Mouse (Mus musculus) erythroblast, adult 5-6 weeks (primary cell): ENCODE measurements around the gene Enthd1. TPM values are rescaled to one million over a fixed set of nuclear protein-coding genes. Genes with fewer than 3 reads are reported as not detected.
"Not testable (repeated sequence)": the region's sequence is repeated elsewhere in the genome, so short reads cannot be mapped to it uniquely, and the experiment has no call there.

Experiments
- ATAC-seq: replicated peaks from 2 replicates; pipeline ENCODE4 v1.8.0; 2016; ENCODE audit warnings: moderate number of reproducible peaks, mild to moderate bottlenecking, moderate TSS enrichment, inconsistent platforms; ENCODE audit not compliant: poor library complexity, low FRiP score, severe bottlenecking
- total RNA-seq, 2 experiments: library from RNA; stranded (forward) in 1 of 2; stranded (reverse) in 1 of 2; fragments of 150-400 nt in 1 of 2; fragments of 200-764, 138-1000 nt in 1 of 2; gene quantifications; 2 replicates each; pipeline versions ENCODE4 v1.2.3 to v1.2.4; 2015 to 2017; ENCODE audit warnings: low replicate concordance in 2 of 2

The Enthd1 gene
- total RNA-seq (2015; ENCODE audit: low replicate concordance) (not detected in 2 replicates), total RNA-seq (2017; ENCODE audit: low replicate concordance) (not detected in 2 replicates)

GRCm38 (mm10) chr15:80565106-80565665 lies at the start of gene Enthd1:
TSS of gene Enthd1 (minus strand) at chr15:80565156.
- no peak for ATAC-seq

- no peak for ATAC-seq
Observed at GRCm38 (mm10) chr15:80613904-80614303, 48.9 kb upstream of the Enthd1 start.

GRCm38 (mm10) chr15:80611478-80611877 lies 46.5 kb upstream of the Enthd1 start:
- no peak for ATAC-seq

- no peak for ATAC-seq
Observed at GRCm38 (mm10) chr15:80610335-80610734, 45.4 kb upstream of the Enthd1 start.

- ATAC-seq: no peak
Observed at GRCm38 (mm10) chr15:80607970-80608369, 43.0 kb upstream of the Enthd1 start.

GRCm38 (mm10) chr15:80604026-80604425 lies 39.1 kb upstream of the Enthd1 start:
- ATAC-seq: no peak

GRCm38 (mm10) chr15:80602487-80602886 lies 37.5 kb upstream of the Enthd1 start:
- no peak for ATAC-seq

- ATAC-seq: no peak
Observed at GRCm38 (mm10) chr15:80601456-80601855, 36.5 kb upstream of the Enthd1 start.

GRCm38 (mm10) chr15:80599843-80600242 lies 34.9 kb upstream of the Enthd1 start:
- no peak for ATAC-seq

- ATAC-seq: peak; percentile 94
Observed at GRCm38 (mm10) chr15:80599213-80599750, 34.3 kb upstream of the Enthd1 start.

GRCm38 (mm10) chr15:80598750-80599149 lies 33.8 kb upstream of the Enthd1 start:
- ATAC-seq: no peak

GRCm38 (mm10) chr15:80593877-80594276 lies 28.9 kb upstream of the Enthd1 start:
- no peak for ATAC-seq

- no peak for ATAC-seq
Observed at GRCm38 (mm10) chr15:80592737-80593136, 27.8 kb upstream of the Enthd1 start.

GRCm38 (mm10) chr15:80590641-80591040 lies 25.7 kb upstream of the Enthd1 start:
- ATAC-seq: no peak

GRCm38 (mm10) chr15:80586296-80586695 lies 21.3 kb upstream of the Enthd1 start:
- no peak for ATAC-seq

- ATAC-seq: no peak
Observed at GRCm38 (mm10) chr15:80582581-80583495, 17.9 kb upstream of the Enthd1 start.

GRCm38 (mm10) chr15:80580585-80580984 lies 15.6 kb upstream of the Enthd1 start:
- not testable (repeated sequence) for ATAC-seq

GRCm38 (mm10) chr15:80579121-80579520 lies 14.2 kb upstream of the Enthd1 start:
- no peak for ATAC-seq

- ATAC-seq: no peak
Observed at GRCm38 (mm10) chr15:80577166-80577960, 12.4 kb upstream of the Enthd1 start.

- no peak for ATAC-seq
Observed at GRCm38 (mm10) chr15:80576415-80576994, 11.5 kb upstream of the Enthd1 start.
